Mouse (Mus musculus): ENCODE measurements around the gene Cacna1d.
A peak's percentile ranks its signal among the peaks of the same experiment; 100 is the strongest.

The Cacna1d gene

GRCm38 (mm10) chr14:30363487-30364167 is 127.6 kb downstream of the Cacna1d start:
- no peak for DNase-seq

DNA sequence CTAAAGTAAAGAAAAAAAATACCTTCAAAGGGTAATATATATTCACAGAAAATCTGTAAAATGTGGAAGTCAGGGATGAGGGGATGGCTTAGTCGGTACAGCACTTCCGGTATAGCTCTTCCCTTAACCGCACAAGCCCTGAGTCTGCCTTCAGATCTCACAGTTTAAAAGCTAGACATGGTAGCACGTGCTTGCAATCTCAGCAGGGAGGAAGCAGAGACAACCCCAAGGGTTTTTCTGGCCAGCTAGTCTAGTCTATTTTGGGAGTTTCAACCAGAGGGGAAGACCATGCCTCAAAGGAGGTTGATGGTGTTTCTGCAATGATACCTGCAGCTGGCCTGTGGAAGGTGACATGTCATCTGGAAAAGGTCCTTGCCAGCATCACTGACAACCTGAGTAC is 128.9 kb downstream of the Cacna1d start:
- no peak for DNase-seq

DNA sequence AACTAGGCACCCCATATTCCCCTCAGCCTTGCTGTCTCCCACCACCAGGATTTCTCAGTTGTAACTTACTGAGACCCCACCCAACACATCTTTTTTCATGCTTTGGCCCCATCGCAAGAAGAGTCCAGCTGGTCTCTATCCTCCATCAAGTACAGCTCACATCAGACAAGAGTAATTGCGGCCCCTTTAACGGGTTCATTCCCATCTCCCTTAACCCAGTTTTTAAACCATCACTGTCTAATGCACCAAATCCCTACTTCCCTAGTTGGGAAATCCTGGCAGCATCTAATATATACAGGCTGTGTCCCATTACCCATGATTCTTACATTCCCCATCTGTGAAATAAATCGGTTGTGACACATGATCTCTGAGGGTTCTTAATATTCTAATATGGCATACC is 130.8 kb downstream of the Cacna1d start:
- DNase-seq = no peak

DNA sequence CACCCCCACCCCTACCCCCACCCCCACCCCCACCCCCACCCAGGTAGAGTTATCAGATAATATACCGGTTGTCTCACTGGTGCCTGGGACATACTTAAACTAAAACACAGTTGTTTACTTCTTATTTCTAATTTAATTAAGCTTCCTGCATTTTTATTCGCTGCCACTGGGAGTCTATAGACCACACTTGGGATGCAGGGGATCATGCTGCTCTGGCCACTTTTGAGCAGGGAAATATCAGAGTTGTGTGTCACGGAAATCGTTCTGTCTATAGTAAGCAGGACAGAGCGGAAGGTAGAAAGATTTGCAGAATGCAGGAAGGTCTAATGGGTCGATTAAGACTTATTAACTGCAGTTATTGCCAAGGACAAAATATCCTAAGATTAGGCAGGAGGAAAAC is 131.3 kb downstream of the Cacna1d start:
- DNase-seq = no peak

GRCm38 (mm10) chr14:30358028-30358427 is 133.2 kb downstream of the Cacna1d start:
- DNase-seq = no peak

- no peak for DNase-seq
Observed at GRCm38 (mm10) chr14:30356456-30356855, 134.8 kb downstream of the Cacna1d start.

GRCm38 (mm10) chr14:30354761-30355160 is 136.5 kb downstream of the Cacna1d start:
- no peak for DNase-seq

- DNase-seq = no peak
Observed at GRCm38 (mm10) chr14:30354127-30354463, 137.2 kb downstream of the Cacna1d start.

GRCm38 (mm10) chr14:30353291-30354126 is 137.7 kb downstream of the Cacna1d start:
- no peak for DNase-seq

DNA sequence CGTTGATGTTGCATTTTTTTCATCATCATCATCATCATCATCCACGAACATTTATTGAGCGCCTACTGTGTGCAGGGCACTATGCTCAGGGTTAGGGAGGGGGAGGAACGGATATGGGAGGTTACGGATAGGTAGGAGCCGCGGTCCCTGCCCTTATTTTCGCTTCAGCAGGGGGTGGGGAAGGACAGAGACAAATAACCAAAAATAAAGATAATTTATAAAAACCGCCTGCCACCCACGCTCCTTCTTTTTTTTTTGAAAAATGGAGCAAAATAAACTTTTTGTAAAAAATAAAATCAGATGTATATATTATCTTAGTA is 138.3 kb downstream of the Cacna1d start:
- no peak for DNase-seq

- peak; percentile 45 for DNase-seq
Observed at GRCm38 (mm10) chr14:30352061-30352950, 138.9 kb downstream of the Cacna1d start.

DNA sequence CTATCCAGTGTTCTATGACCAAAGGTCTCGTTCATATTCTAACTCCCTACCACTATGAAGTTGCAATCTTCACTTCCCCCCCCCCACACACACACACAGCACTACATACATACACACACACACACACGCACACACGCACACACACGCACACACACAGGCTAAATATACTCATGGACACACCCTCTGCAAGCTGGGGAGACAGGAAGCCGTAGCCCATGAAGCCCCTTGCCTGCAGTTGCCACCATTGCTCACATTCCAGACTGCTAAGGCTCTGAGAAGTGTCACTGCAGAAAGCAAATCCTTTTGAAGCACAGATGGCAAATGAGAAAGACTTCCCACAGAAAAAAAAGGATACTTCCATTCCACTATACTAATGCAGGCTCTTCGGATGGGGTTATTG is 141.0 kb downstream of the Cacna1d start:
- DNase-seq = no peak

- DNase-seq = peak; percentile 55
Observed at GRCm38 (mm10) chr14:30344948-30345865, 146.0 kb downstream of the Cacna1d start.

DNA sequence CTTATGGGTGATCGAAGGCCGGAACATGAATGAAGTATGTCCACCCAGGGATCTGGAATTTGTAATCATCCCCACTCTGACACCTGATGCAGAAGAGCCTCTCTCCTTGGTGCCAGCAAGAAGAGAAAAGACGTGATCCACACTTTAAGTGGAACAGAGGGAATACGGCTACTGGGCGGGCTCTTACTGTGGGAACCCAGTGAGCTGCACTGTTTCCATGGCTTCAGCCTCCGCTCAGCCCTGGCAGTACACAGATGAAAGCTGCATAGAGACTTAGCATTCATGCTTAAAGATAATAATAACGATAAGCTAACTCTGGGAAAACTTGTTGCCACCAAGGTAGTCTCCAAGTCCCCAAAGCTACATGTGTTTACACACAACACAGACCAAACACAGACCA is 147.5 kb downstream of the Cacna1d start:
- no peak for DNase-seq

GRCm38 (mm10) chr14:30341825-30342590 is 149.2 kb downstream of the Cacna1d start:
- peak; percentile 62 for DNase-seq

GRCm38 (mm10) chr14:30340140-30340539 is 151.1 kb downstream of the Cacna1d start:
- no peak for DNase-seq

DNA sequence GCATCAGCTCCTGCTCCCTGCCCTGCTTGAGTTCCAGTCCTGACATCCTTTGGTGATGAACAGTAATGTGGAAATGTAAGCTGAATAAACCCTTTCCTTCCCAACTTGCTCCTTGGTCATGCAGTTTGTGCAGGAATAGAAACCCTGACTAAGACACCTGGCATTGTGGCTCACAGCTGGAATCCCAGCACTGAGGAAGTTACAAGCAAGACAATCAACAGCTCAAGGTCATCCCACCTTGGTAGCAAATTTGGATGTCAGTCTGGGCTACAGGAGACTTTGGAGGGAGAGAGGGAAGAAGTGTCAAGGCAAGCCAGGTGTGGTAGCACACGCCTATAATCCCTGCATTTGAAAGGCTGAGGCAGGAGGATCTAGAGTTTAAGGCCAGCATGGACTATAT is 159.4 kb downstream of the Cacna1d start:
- no peak for DNase-seq

DNA sequence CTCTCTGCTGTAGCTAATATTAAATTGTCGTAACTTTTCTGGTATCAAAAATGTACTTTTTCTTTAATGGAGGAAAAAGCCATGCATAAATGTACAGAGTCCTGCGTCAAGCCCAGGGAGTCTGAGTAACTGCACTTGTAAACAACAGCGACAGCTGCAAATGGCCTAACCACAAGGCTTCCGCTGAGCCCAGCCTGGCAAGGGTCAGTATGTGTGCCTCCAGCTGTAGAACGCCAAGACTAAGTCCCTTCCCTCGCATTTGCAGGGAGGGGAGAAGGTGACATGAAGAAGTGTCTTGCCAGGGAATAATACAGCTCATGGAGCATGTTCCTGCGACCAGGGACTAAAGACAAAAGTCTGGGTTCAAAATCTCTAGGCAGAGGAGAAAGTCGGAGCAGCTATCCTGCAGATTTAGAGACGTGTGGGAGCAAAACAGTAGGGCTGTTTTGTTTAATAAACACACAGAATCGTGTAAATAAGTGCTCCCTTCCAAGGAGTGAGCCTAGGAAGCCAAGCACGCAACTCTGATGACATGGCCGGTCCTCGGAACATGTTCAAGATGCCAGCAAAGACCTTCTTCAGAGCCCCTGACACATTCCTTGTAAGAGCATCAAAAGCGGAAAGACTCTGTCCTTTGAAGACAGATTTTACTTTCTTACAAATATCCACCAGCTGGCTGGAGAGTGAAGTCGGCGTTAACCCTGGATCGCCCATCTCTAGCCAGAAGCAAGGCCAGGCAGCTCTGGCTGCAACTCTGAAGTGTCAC is 160.7 kb downstream of the Cacna1d start:
- DNase-seq = no peak

- DNase-seq = no peak
Observed at GRCm38 (mm10) chr14:30329109-30329508, 162.1 kb downstream of the Cacna1d start.

DNA sequence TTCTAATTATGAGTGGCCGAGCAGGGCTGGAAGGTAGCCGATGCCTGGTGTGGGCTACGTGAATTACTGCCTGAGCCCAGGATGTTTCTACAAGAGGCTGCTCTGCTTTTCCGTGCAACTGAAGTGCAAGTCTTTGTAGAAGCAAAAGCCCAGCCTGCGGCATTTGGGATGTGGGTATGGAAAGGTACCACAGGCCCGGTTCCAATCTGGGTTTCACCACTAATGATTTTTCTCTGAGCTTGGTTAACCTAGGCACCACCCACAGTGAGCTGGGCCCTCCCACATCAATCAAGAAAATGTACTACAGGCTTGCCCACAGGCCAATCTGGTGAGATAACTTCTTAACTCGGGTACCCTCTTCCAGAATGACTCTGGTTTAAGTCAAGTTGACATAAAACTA is 163.8 kb downstream of the Cacna1d start:
- DNase-seq = no peak

DNA sequence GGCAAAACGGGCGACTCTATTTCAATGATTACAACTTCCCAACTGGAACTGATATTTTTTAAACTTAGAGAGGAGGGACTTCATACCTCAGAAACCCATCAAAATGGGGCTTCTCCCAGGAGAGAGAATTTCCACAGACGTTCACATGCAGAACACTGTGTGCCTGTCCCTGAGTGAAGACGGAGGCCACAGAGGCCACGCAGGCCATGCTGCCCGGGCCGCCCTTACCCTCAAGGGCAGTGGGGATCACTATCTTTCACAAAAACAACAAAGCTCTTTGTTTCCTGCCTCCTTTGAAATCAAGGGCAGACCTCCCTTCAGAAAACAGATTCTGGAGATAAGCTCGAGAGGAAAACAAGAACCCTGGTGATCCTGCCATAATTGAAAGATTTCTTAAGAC is 164.2 kb downstream of the Cacna1d start:
- DNase-seq = no peak

All from kidney, adult 18-20 months (tissue).